Mouse (Mus musculus): ENCODE results near the gene Slc4a4.
A peak's percentile ranks its signal among the peaks of the same experiment; 100 is the strongest.

The Slc4a4 gene

DNA sequence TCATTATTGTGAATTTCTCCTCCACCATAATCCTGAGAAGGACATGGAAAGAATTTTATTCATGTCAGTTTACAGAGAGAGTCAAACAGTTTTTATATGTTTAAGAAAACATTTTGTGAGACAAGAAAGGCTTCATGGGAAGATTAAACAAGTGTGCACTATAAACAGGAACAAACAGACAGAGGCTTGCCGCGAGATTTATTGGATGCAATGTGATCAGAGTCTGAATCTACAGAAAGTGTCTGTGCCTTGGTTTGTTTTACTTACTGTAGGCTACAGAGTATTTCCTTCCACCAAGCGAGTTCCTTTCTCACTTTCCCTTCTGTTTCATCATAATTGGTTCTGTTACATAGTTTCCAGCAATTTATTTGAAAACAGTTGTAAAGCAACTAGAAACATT lies 264.5 kb downstream of the Slc4a4 start:
- no peak for DNase-seq (ENCODE audit: low read depth, low spot score)

GRCm38 (mm10) chr5:89171025-89171718 lies 284.6 kb downstream of the Slc4a4 start:
- DNase-seq (ENCODE audit: low read depth, low spot score) = no peak

- no peak for DNase-seq (ENCODE audit: low read depth, low spot score)
Observed at GRCm38 (mm10) chr5:89190063-89190462, 303.4 kb downstream of the Slc4a4 start.

- no peak for DNase-seq (ENCODE audit: low read depth, low spot score)
Observed at GRCm38 (mm10) chr5:89194654-89195053, 308.0 kb downstream of the Slc4a4 start.

DNA sequence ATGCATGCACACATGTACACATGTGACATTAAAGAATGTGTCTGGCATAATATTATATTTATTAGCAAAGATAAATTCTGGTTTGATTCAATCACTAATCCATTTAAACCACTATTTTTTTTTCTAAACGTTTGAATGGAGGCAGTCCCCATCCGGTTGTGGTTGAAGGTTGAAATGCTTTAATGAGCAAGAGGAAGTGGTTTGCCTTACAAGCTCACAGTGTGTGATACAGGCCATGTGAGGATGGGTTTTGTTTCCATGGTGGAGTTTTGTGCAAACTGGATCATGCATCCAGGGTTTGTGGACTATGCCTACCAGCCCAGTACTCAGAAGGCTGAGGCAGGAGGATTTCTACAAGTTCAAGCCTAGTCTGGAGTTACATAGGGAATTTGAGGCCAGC lies 311.9 kb downstream of the Slc4a4 start:
- peak; percentile 54 for DNase-seq (ENCODE audit: low read depth, low spot score)

- no peak for DNase-seq (ENCODE audit: low read depth, low spot score)
Observed at GRCm38 (mm10) chr5:89209973-89210703, 323.5 kb downstream of the Slc4a4 start.

- DNase-seq (ENCODE audit: low read depth, low spot score) = no peak
Observed at GRCm38 (mm10) chr5:89211057-89211456, 324.4 kb downstream of the Slc4a4 start.

GRCm38 (mm10) chr5:89218222-89218621 lies 331.6 kb downstream of the Slc4a4 start:
- DNase-seq (ENCODE audit: low read depth, low spot score) = no peak

- DNase-seq (ENCODE audit: low read depth, low spot score) = no peak
Observed at GRCm38 (mm10) chr5:89218709-89219108, 332.1 kb downstream of the Slc4a4 start.

GRCm38 (mm10) chr5:89221658-89222057 lies 335.0 kb downstream of the Slc4a4 start:
- DNase-seq (ENCODE audit: low read depth, low spot score) = no peak

DNA sequence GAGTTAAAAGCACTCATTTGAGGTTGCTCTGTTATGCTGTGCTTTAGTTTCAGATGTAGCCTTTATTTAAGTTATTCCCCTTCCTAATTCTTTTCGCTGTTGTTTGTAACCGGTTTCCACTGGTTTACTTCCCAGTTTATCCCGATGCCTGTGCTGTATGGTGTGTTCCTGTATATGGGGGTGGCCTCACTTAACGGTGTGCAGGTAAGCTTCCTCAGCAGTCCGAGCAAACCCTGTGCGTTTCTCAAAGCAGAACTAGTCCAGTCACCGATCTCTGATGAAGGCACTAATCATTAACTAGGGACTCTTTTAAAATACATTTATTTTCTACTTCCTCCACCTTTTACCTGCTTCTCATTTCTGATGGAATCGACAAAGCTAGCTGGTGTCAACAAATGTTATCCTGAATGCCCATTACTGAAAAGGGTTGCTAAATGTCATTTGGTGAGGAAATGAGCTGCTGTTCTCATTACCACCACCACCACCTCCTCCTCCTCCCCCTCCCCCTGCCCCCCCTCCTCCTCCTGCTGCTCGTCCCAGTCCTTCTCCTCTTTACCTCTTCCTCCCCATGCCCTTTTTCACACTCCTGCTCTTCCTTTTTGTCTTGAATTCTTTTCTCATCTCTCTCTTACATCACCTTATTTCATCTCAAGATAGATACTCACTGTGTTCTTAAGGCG lies 336.6 kb downstream of the Slc4a4 start:
- no peak for DNase-seq (ENCODE audit: low read depth, low spot score)

DNA sequence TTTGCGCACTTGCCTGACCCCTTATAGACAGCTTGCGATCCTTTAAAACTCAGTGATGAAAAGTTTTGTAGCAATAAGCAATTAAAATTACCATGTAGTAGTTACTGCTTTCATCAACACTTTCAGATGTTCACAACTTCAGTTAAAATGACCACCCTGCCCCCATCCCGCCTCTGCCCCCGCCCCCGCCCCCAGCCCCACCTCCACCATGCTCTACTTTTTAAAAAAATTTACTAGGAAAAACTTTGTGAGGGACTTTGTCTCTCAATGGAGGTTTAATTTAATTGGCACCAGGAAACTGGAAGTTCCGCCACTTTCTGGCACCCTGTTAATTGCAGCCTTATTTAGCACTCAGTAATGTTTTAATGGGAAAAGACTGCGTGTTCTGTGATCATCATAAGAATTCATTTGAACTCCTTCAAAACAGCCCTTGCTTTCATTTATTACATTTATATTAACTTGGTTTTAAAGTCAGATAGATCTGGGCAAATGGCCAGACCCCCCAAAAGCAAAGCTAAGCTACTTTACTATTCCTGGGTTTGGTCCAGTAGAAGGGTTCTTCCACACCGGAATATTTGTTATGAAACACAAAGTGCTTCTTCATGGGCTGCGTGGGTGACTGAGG lies 337.2 kb downstream of the Slc4a4 start:
- DNase-seq (ENCODE audit: low read depth, low spot score) = no peak

- peak; percentile 3 for DNase-seq (ENCODE audit: low read depth, low spot score)
Observed at GRCm38 (mm10) chr5:89227948-89228347, 341.3 kb downstream of the Slc4a4 start.

DNA sequence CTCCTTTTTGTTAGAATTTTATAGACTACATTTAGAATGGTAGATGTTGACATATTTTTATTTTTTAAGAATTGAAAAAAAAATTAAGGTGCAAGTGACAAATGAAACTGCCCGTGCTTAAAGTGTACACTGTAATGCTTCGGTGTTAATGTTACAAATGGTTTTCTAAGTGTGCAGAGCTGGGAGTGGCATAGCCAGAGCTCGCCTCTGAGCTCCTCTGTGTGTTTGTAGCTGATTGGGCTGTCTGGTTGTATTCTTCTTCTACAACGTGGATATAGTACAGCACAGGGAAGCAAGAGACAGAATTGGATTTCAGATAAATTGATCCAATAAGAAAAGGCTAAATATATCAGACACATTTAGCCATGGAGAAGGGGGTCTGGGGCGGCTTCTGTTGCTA lies 343.0 kb downstream of the Slc4a4 start:
- DNase-seq (ENCODE audit: low read depth, low spot score) = no peak

DNA sequence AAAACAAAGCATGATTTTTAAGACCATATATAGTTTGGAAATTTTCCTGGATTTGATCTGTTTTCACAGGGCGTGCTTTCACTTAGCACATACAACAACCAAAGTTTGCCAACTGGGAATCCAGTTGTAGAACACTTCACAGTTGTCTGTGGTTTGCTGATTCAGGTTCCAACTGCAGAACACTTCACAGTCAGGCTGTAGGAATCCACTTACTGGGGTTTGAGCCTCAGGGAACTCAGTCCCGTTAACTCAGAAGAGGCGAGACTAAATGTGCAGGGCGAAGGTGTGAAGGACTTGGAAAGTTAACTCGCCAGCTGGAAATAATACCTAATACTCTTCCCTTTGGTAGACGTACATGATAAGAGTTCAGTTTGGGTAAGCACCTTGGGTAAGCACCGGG lies 345.7 kb downstream of the Slc4a4 start:
- no peak for DNase-seq (ENCODE audit: low read depth, low spot score)

DNA sequence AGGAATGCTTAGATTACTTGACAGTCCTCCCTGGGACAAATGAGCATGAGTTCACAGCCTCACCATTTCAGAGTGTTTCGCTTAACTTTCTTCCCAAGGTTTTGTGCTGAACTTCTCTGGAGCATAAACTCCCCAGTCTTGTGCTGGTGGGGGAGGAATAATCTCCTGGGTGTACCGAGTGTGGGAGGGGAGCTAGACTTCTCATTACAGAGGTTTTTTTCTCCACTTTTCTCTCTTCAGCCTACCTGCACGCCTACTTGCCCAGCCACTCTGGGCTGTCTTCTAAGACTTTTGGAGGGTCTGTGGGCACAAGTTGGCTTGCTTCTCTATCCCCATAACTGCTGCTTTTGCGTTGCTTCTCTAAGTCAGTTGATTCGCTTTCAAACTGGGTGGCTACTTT lies 365.2 kb downstream of the Slc4a4 start:
- DNase-seq (ENCODE audit: low read depth, low spot score) = no peak

GRCm38 (mm10) chr5:89259804-89260492 lies 373.3 kb downstream of the Slc4a4 start:
- no peak for DNase-seq (ENCODE audit: low read depth, low spot score)

- no peak for DNase-seq (ENCODE audit: low read depth, low spot score)
Observed at GRCm38 (mm10) chr5:89277049-89277448, 390.4 kb downstream of the Slc4a4 start.

DNA sequence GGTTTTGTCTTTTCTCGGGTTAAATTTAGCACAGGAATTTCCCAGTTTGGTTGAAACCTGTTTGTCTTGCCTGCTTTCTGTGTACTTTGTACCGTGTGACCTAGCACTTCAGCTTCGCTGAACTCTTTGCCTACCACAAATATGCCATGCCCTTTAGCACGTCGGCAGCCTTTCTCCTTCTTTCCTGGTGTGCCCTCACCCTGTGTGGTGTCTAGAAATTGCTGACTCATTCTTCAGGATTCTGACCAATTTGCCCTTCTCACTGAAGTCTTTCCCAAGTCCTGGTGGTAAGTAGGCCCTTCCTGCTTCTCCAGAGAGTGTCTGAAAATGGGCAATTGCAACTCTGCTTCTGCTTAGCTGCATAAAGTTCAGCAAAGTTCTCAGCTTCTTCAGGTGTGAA lies 391.0 kb downstream of the Slc4a4 start:
- DNase-seq (ENCODE audit: low read depth, low spot score) = no peak

- no peak for DNase-seq (ENCODE audit: low read depth, low spot score)
Observed at GRCm38 (mm10) chr5:89278309-89278708, 391.7 kb downstream of the Slc4a4 start.

- no peak for DNase-seq (ENCODE audit: low read depth, low spot score)
Observed at GRCm38 (mm10) chr5:89280312-89280863, 393.8 kb downstream of the Slc4a4 start.

All from CD4-positive helper T cell, adult 2 months (primary cell).